Mouse (Mus musculus) embryonic facial prominence, embryonic 14.5 days (tissue): Measurements from ENCODE around the gene Dnah1. TPM values are rescaled to one million over a fixed set of nuclear protein-coding genes. Genes with fewer than 3 reads are reported as not detected.

Source experiments
- ATAC-seq: fragments of 200-750 bp; cut with Nextera tagmentation; 2 replicates; pipeline ENCODE4 v1.8.0; 2017; ENCODE audit warnings: low read depth, moderate number of reproducible peaks, moderate TSS enrichment
- DNase-seq: peaks from one replicate; pipeline ENCODE4 v3.0.0-alpha.2; 2015; ENCODE audit warnings: low spot score
- H3K27ac ChIP-seq: fragments of 300-500 bp; sonication (generic); replicated peaks from 2 replicates; pipeline ENCODE4 v1.5.1; 2014; ENCODE audit warnings: low read depth, mild to moderate bottlenecking, low read length, moderate library complexity
- H3K27me3 ChIP-seq: fragments of 300-500 bp; sonication (generic); replicated peaks from 2 replicates; pipeline ENCODE4 v1.6.1; 2014; ENCODE audit warnings: low read length; ENCODE audit not compliant: control insufficient read depth, insufficient read depth
- H3K36me3 ChIP-seq: fragments of 300-500 bp; sonication (generic); 2 replicates; pipeline ENCODE4 v1.6.1; 2014; ENCODE audit warnings: low read length, mixed read lengths; ENCODE audit not compliant: control insufficient read depth, insufficient read depth
- H3K4me1 ChIP-seq: fragments of 300-500 bp; sonication (generic); 2 replicates; pipeline ENCODE4 v1.6.1; 2014; ENCODE audit warnings: antibody characterized with exemption, low read length; ENCODE audit not compliant: control insufficient read depth, insufficient read depth
- H3K4me2 ChIP-seq: fragments of 300-500 bp; sonication (generic); 2 replicates; pipeline ENCODE4 v1.6.1; 2014; ENCODE audit warnings: low read depth, mild to moderate bottlenecking, low read length, moderate library complexity, mixed read lengths
- H3K4me3 ChIP-seq: fragments of 300-500 bp; sonication (generic); 2 replicates; pipeline ENCODE4 v1.5.1; 2014; ENCODE audit warnings: low read depth, mild to moderate bottlenecking, low read length
- H3K9ac ChIP-seq: fragments of 300-500 bp; sonication (generic); 2 replicates; pipeline ENCODE4 v1.6.1; 2014; ENCODE audit warnings: low read depth, mild to moderate bottlenecking, low read length, moderate library complexity, mixed read lengths
- H3K9me3 ChIP-seq: fragments of 300-500 bp; sonication (generic); 2 replicates; pipeline ENCODE4 v1.6.1; 2016; ENCODE audit warnings: low read length; ENCODE audit not compliant: control insufficient read depth
- WGBS: fragments of 180-500 bp; shearing (Covaris S2); extraction: QIAGEN DNeasy Blood & Tissue Kit; methylation state at CpG from one replicate; pipeline ENCODE4 v1.1.7; 2014; 5-methylcytosine and 5-hydroxymethylcytosine counted together
- polyA plus RNA-seq: library from polyadenylated mRNA; unstranded; fragments of >200 nt; fragmentation: Nextera tagmentation; extraction: Ambion mirVana; gene quantifications from 2 replicates; pipeline ENCODE4 v1.2.1, GENCODE M21; 2014

Gene Dnah1
- 5.9 and 7.6 TPM in 2 replicates for polyA plus RNA-seq

GRCm38 (mm10) chr14:31323849-31324792, at the start of gene Dnah1:
Gene Dnah1 (minus strand): TSS chr14:31323896.
- Histone ChIP-seq H3K9me3 (no peaks in the 10 kb centered on the region), H3K36me3 (no peaks in the 10 kb centered on the region), H3K4me2 (peak within 1 kb of the TSS; percentile 55), H3K4me3 (peak within 1 kb of the TSS; percentile 30), H3K27ac (no peak within 1 kb of the TSS), H3K9ac (peak within 1 kb of the TSS; percentile 50), H3K4me1 (no peaks in the 10 kb centered on the region; the same call in 1 of the 2 replicates), H3K27me3 (no peaks in the 10 kb centered on the region)
- DNase-seq (peak; percentile 41), ATAC-seq (peak; percentile 75)
- 30% methylated on average over 28 of the region's 28 CpGs for WGBS

- peaks cover 84% of the 10 kb centered on the region for H3K36me3 ChIP-seq
- DNase-seq, result no peak
- no peak overlapping the region for H3K4me3 ChIP-seq
- no peaks in the 10 kb centered on the region for H3K9me3 ChIP-seq
- H3K4me2 ChIP-seq, result no peak overlapping the region
- H3K4me1 ChIP-seq, result no peaks in the 10 kb centered on the region
- no peak for ATAC-seq
- no peaks in the 10 kb centered on the region for H3K27me3 ChIP-seq
- H3K27ac ChIP-seq, result no peak overlapping the region
- H3K9ac ChIP-seq, result no peak overlapping the region
- WGBS, result 74% methylated on average over 3 of the region's 3 CpGs
These were observed 45.7 kb upstream of the Dnah1 start for GRCm38 (mm10) chr14:31369377-31369776.

GRCm38 (mm10) chr14:31367951-31368350, 44.3 kb upstream of the Dnah1 start:
- Histone ChIP-seq H3K36me3 (peaks cover 83% of the 10 kb centered on the region), H3K4me1 (no peaks in the 10 kb centered on the region)
- WGBS, result 90% methylated on average over 7 of the region's 7 CpGs

GRCm38 (mm10) chr14:31365350-31365749, 41.7 kb upstream of the Dnah1 start:
- Histone ChIP-seq H3K36me3 (peaks cover 82% of the 10 kb centered on the region), H3K4me1 (no peaks in the 10 kb centered on the region), H3K27me3 (no peaks in the 10 kb centered on the region), H3K4me2 (no peak overlapping the region), H3K27ac (no peak overlapping the region), H3K9me3 (no peaks in the 10 kb centered on the region), H3K4me3 (no peak overlapping the region), H3K9ac (no peak overlapping the region)
- ATAC-seq (no peak), DNase-seq (peak; percentile 63)

More at GRCm38 (mm10) chr14:31367951-31368350, 44.3 kb upstream of the Dnah1 start:
- Histone ChIP-seq H3K9ac (no peak overlapping the region), H3K27me3 (no peaks in the 10 kb centered on the region), H3K4me3 (no peak overlapping the region), H3K4me2 (no peak overlapping the region), H3K27ac (no peak overlapping the region), H3K9me3 (no peaks in the 10 kb centered on the region)
- ATAC-seq (no peak), DNase-seq (no peak)

- ATAC-seq (no peak), DNase-seq (no peak)
- H3K27me3 ChIP-seq, result no peaks in the 10 kb centered on the region
- no peaks in the 10 kb centered on the region for H3K9me3 ChIP-seq
- no peak overlapping the region for H3K4me3 ChIP-seq
- no peak overlapping the region for H3K4me2 ChIP-seq
- H3K27ac ChIP-seq, result no peak overlapping the region
- no peaks in the 10 kb centered on the region for H3K4me1 ChIP-seq
- no peak overlapping the region for H3K9ac ChIP-seq
- H3K36me3 ChIP-seq, result peaks cover 80% of the 10 kb centered on the region
- 89% methylated on average over 4 of the region's 4 CpGs for WGBS
These were observed 40.9 kb upstream of the Dnah1 start for GRCm38 (mm10) chr14:31364589-31364988.

GRCm38 (mm10) chr14:31362236-31362635, 38.5 kb upstream of the Dnah1 start:
- no peaks in the 10 kb centered on the region for H3K9me3 ChIP-seq
- H3K4me3 ChIP-seq, result no peak overlapping the region
- no peak overlapping the region for H3K9ac ChIP-seq
- WGBS, result 91% methylated on average over 2 of the region's 2 CpGs
- no peaks in the 10 kb centered on the region for H3K4me1 ChIP-seq
- DNase-seq (no peak), ATAC-seq (no peak)
- no peak overlapping the region for H3K27ac ChIP-seq
- peaks cover 74% of the 10 kb centered on the region for H3K36me3 ChIP-seq
- no peak overlapping the region for H3K4me2 ChIP-seq
- H3K27me3 ChIP-seq, result no peaks in the 10 kb centered on the region

- H3K9ac ChIP-seq, result no peak overlapping the region
- DNase-seq (no peak), ATAC-seq (no peak)
- H3K27ac ChIP-seq, result no peak overlapping the region
- no peaks in the 10 kb centered on the region for H3K4me1 ChIP-seq
- H3K36me3 ChIP-seq, result peaks cover 70% of the 10 kb centered on the region
- WGBS, result 98% methylated on average over 1 of the region's 1 CpGs
- H3K4me2 ChIP-seq, result no peak overlapping the region
- no peaks in the 10 kb centered on the region for H3K27me3 ChIP-seq
- H3K4me3 ChIP-seq, result no peak overlapping the region
- no peaks in the 10 kb centered on the region for H3K9me3 ChIP-seq
These were observed 21.7 kb upstream of the Dnah1 start for GRCm38 (mm10) chr14:31345367-31345766.

GRCm38 (mm10) chr14:31343241-31343640, 19.5 kb upstream of the Dnah1 start:
- 79% methylated on average over 8 of the region's 8 CpGs for WGBS
- H3K36me3 ChIP-seq, result peaks cover 59% of the 10 kb centered on the region
- ATAC-seq, result no peak
- no peak overlapping the region for H3K27ac ChIP-seq
- H3K4me2 ChIP-seq, result no peak overlapping the region
- H3K4me1 ChIP-seq, result no peaks in the 10 kb centered on the region
- H3K9ac ChIP-seq, result no peak overlapping the region
- H3K27me3 ChIP-seq, result no peaks in the 10 kb centered on the region
- H3K9me3 ChIP-seq, result no peaks in the 10 kb centered on the region
- DNase-seq, result no peak
- no peak overlapping the region for H3K4me3 ChIP-seq
